Mouse (Mus musculus) myocyte (in vitro differentiated cells): ENCODE measurements around the gene Ttl.

ENCODE experiments used
- E2F4 ChIP-seq: IDR thresholded peaks from one replicate; pipeline ENCODE4 v1.6.1; 2011; ENCODE audit warnings: mild to moderate bottlenecking, control low read depth, moderate library complexity; ENCODE audit not compliant: insufficient read depth
- MAX ChIP-seq: IDR thresholded peaks from one replicate; pipeline ENCODE4 v1.6.1; 2011; ENCODE audit warnings: low read depth, mild to moderate bottlenecking, control low read depth
- POLR2A ChIP-seq: IDR thresholded peaks from one replicate; pipeline ENCODE4 v1.6.1; 2011; ENCODE audit warnings: low read depth, mild to moderate bottlenecking, control low read depth, moderate library complexity; ENCODE audit not compliant: insufficient read length
- POLR2AphosphoS2 ChIP-seq: IDR thresholded peaks from one replicate; pipeline ENCODE4 v1.6.1; 2011; ENCODE audit warnings: low read depth, control low read depth; ENCODE audit not compliant: insufficient read length
- SRF ChIP-seq: IDR thresholded peaks from one replicate; pipeline ENCODE4 v1.6.1; 2011; ENCODE audit warnings: low read depth; ENCODE audit not compliant: control insufficient read depth, insufficient read length
- TCF12 ChIP-seq: IDR thresholded peaks from one replicate; pipeline ENCODE4 v1.6.1; 2011; ENCODE audit warnings: mild to moderate bottlenecking, control low read depth; ENCODE audit not compliant: poor library complexity, insufficient read depth, severe bottlenecking
- USF1 ChIP-seq: IDR thresholded peaks from one replicate; pipeline ENCODE4 v1.6.1; 2011; ENCODE audit warnings: low read depth, mild to moderate bottlenecking, control low read depth, moderate library complexity

GRCm38 (mm10) chr2:129118061-129118460, 52.3 kb downstream of the Ttl start:
- TF ChIP-seq POLR2AphosphoS2 (no peak), POLR2A (no peak), MAX (no peak), USF1 (no peak), E2F4 (no peak), SRF (no peak), TCF12 (no peak)
